Mouse (Mus musculus) limb, embryonic 14.5 days (tissue): ENCODE results near the gene Ryk. TPM values are rescaled to one million over a fixed set of nuclear protein-coding genes. Genes with fewer than 3 reads are reported as not detected.

Experiments used
- ATAC-seq: fragments of 200-750 bp; cut with Nextera tagmentation; 2 replicates; pipeline ENCODE4 v1.8.0; 2017; ENCODE audit warnings: low read depth, moderate number of reproducible peaks, moderate TSS enrichment; ENCODE audit not compliant: low FRiP score
- DNase-seq: peaks from one replicate; pipeline ENCODE4 v3.0.0-alpha.2; 2015; ENCODE audit warnings: low spot score
- H3K27ac ChIP-seq: fragments of 300-500 bp; sonication (generic); replicated peaks from 2 replicates; pipeline ENCODE4 v1.5.1; 2014; ENCODE audit warnings: low read depth, mild to moderate bottlenecking, low read length, moderate library complexity, mixed read lengths
- H3K27me3 ChIP-seq: fragments of 300-500 bp; sonication (generic); 2 replicates; pipeline ENCODE4 v1.6.1; 2014; ENCODE audit warnings: low read length, mixed read lengths; ENCODE audit not compliant: control insufficient read depth, insufficient read depth
- H3K36me3 ChIP-seq: fragments of 300-500 bp; sonication (generic); 2 replicates; pipeline ENCODE4 v1.6.1; 2014; ENCODE audit warnings: mild to moderate bottlenecking, low read length, moderate library complexity, mixed read lengths; ENCODE audit not compliant: control insufficient read depth, insufficient read depth
- H3K4me1 ChIP-seq: fragments of 300-500 bp; sonication (generic); 2 replicates; pipeline ENCODE4 v1.6.1; 2014; ENCODE audit warnings: antibody characterized with exemption, low read length, mixed read lengths; ENCODE audit not compliant: control insufficient read depth, insufficient read depth
- H3K4me2 ChIP-seq: fragments of 300-500 bp; sonication (generic); replicated peaks from 2 replicates; pipeline ENCODE4 v1.6.1; 2014; ENCODE audit warnings: low read depth, mild to moderate bottlenecking, low read length, moderate library complexity; ENCODE audit not compliant: severe bottlenecking
- H3K4me3 ChIP-seq: fragments of 300-500 bp; sonication (generic); replicated peaks from 2 replicates; pipeline ENCODE4 v1.5.1; 2014; ENCODE audit warnings: low read length
- H3K9ac ChIP-seq: fragments of 300-500 bp; sonication (generic); 2 replicates; pipeline ENCODE4 v1.6.1; 2014; ENCODE audit warnings: mild to moderate bottlenecking, low read depth, low read length, moderate library complexity; ENCODE audit not compliant: severe bottlenecking
- H3K9me3 ChIP-seq: fragments of 300-500 bp; sonication (generic); 2 replicates; pipeline ENCODE4 v1.6.1; 2016; ENCODE audit warnings: low read length; ENCODE audit not compliant: control insufficient read depth
- POLR2A ChIP-seq: fragments of 200-500 bp; IDR thresholded peaks from 2 replicates; pipeline ENCODE4 v1.8.0; 2012; ENCODE audit warnings: inconsistent platforms, mild to moderate bottlenecking, moderate library complexity, borderline replicate concordance; ENCODE audit not compliant: insufficient read depth, insufficient read length; ENCODE audit errors: extremely low read depth
- WGBS: fragments of 180-500 bp; shearing (Covaris S2); extraction: QIAGEN DNeasy Blood & Tissue Kit; methylation state at CpG from one replicate; pipeline ENCODE4 v1.1.7; 2014; 5-methylcytosine and 5-hydroxymethylcytosine counted together
- polyA plus RNA-seq, 2 experiments: library from polyadenylated mRNA; depleted of rRNA in 1 of 2; stranded (reverse) in 1 of 2; unstranded in 1 of 2; fragments of >200 nt; fragmentation: Nextera tagmentation in 1 of 2; extraction: Ambion mirVana in 1 of 2; gene quantifications; 2 replicates each; pipeline versions ENCODE4 v1.2.1 to v1.2.3; 2012 to 2014

Gene Ryk
- polyA plus RNA-seq, 2 experiments: 37.5 to 79.8 TPM

DNA sequence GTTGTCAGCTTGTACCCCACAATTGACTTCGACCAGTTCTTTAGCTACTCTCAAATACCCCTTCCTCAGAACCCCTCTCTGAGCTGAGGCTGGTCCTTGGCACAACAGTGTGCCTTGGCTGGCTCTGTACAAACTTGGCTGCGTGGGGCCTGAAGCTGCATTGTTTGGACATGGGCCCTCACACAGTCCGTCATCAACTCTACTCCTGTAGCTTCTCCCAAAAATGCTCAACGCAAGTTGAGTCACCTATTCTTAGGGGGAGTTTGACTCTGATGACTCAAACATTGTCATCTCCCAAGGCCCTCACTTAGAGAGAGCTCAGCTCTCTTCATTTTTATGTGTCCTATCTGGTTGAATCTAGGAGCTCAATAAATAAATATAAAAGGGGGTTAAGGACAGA is 36.3 kb upstream of the Ryk start:
- Histone ChIP-seq H3K4me3 (no peak overlapping the region), H3K27me3 (no peaks in the 10 kb centered on the region), H3K4me2 (no peak overlapping the region), H3K4me1 (no peaks in the 10 kb centered on the region), H3K36me3 (no peaks in the 10 kb centered on the region), H3K9me3 (no peaks in the 10 kb centered on the region), H3K27ac (no peak overlapping the region), H3K9ac (no peak overlapping the region)
- 85% methylated on average over 4 of the region's 4 CpGs for WGBS
- ATAC-seq (no peak), DNase-seq (no peak)
- TF ChIP-seq POLR2A: no peak

DNA sequence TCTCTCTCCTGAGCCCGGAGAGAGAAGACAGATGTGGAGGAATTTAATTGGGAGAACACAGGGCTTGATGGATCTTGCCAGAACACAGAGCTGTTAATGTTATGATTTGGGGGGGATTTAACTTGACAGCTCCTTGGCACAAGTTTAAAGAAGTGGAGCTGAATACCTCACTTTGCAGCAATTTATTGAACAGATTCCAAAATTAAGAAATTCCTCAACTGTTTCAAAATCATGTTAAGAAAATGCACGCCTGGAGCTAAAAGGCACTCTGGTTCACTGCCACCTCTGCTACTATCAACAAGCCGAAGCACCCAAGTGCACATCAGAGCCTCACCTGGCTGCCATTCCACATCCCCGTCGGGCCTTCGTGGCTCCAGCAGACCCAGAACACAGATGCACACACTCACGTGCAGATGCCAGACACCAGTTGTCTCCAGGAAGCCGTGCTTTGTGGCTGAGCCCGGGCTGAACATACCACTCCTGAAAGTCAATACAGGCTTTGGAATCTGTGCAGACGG is 28.6 kb upstream of the Ryk start:
- ATAC-seq: peak; percentile 60
- no peak overlapping the region for H3K4me3 ChIP-seq

DNA sequence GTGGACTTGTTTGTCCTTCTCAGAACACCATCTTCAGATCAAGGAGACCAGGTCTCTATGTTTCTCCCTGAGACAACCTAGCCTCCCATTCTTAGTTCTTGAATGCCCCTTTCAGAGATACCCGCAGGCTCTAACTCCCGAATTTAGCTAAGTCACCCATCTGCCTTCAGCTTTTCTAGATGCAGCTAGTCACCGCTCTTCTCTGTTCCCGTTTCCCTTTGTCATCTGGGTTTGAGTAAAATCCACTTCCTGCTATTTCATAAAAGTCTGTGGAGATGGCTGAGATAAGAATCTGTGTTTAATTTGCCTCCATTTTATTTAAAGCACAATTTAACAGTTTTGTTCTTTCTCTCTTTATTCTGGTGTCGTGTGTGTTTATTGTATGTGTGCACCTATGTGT is 23.5 kb upstream of the Ryk start:
- H3K9me3 ChIP-seq: no peaks in the 10 kb centered on the region
- no peak for TF ChIP-seq POLR2A
- no peak overlapping the region for H3K4me2 ChIP-seq
- 52% methylated on average over 5 of the region's 5 CpGs for WGBS
- no peak overlapping the region for H3K4me3 ChIP-seq
- no peak for ATAC-seq
- no peaks in the 10 kb centered on the region for H3K27me3 ChIP-seq
- peaks cover 5% of the 10 kb centered on the region for H3K4me1 ChIP-seq
- no peak overlapping the region for H3K27ac ChIP-seq
- no peaks in the 10 kb centered on the region for H3K36me3 ChIP-seq
- no peak overlapping the region for H3K9ac ChIP-seq
- DNase-seq: no peak

More for the DNA sequence above, 28.6 kb upstream of the Ryk start:
- Histone ChIP-seq H3K4me2 (no peak overlapping the region), H3K9me3 (no peaks in the 10 kb centered on the region), H3K4me1 (peaks cover 6% of the 10 kb centered on the region), H3K27ac (peak overlapping the region; percentile 21; the same call in 1 of the 2 replicates), H3K27me3 (no peaks in the 10 kb centered on the region), H3K9ac (no peak overlapping the region), H3K36me3 (no peaks in the 10 kb centered on the region)
- no peak for TF ChIP-seq POLR2A
- DNase-seq: peak; percentile 73
- WGBS: 29% methylated on average over 10 of the region's 10 CpGs

DNA sequence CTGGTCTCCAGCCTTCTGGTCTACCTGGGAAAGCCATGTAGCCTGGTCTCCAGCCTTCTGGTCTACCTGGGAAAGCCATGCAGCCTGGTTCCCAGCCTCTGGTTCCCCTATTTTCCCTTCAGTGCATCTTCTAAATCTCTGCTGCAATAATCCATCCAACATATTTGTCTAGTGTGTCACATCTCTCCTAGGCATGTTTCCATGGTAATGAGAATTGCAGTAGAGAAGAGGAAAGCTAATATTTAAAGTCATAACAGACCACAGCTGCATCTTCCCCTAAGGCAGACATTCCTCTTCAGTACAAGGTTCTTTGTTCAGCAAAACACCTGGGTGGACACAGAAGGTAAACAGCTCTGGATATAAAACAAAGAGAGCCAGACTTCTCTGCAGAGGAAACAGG is 16.5 kb upstream of the Ryk start:
- no peaks in the 10 kb centered on the region for H3K4me1 ChIP-seq
- H3K9ac ChIP-seq: no peak overlapping the region
- H3K4me2 ChIP-seq: no peak overlapping the region
- H3K27ac ChIP-seq: no peak overlapping the region
- no peaks in the 10 kb centered on the region for H3K36me3 ChIP-seq
- no peak overlapping the region for H3K4me3 ChIP-seq
- no peak for DNase-seq
- H3K27me3 ChIP-seq: no peaks in the 10 kb centered on the region
- TF ChIP-seq POLR2A: no peak
- ATAC-seq: peak; percentile 41; the same call in 1 of the 2 replicates
- H3K9me3 ChIP-seq: no peaks in the 10 kb centered on the region

DNA sequence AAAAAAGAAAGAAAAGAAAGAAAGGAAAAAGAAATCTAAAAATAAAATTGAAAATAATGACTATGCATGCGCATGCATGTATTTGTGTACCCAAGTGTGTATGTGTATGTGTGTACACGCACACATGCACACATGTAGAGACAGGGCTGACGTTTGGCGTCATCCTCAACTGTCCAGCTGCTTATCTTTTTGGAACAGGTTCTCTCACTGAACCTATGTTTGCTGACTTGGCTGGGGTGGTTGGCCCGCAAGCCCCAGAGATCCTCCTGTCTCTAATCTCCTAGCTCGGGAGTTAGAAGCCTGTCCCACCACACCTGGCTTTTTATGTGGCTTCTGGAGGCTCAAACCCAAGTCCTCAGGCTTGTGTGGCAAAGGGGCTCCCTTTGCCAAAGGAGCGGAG is 6.1 kb upstream of the Ryk start:
- ATAC-seq: no peak
- H3K4me2 ChIP-seq: no peak overlapping the region
- H3K36me3 ChIP-seq: no peaks in the 10 kb centered on the region
- DNase-seq: no peak
- no peak overlapping the region for H3K4me3 ChIP-seq
- no peak for TF ChIP-seq POLR2A
- H3K9ac ChIP-seq: no peak overlapping the region
- no peak overlapping the region for H3K27ac ChIP-seq
- 86% methylated on average over 7 of the region's 7 CpGs for WGBS
- H3K9me3 ChIP-seq: no peaks in the 10 kb centered on the region
- 0 out of 2 replicates have a peak, but pooled peaks cover 4% of the 10 kb centered on the region for H3K4me1 ChIP-seq
- no peaks in the 10 kb centered on the region for H3K27me3 ChIP-seq

DNA sequence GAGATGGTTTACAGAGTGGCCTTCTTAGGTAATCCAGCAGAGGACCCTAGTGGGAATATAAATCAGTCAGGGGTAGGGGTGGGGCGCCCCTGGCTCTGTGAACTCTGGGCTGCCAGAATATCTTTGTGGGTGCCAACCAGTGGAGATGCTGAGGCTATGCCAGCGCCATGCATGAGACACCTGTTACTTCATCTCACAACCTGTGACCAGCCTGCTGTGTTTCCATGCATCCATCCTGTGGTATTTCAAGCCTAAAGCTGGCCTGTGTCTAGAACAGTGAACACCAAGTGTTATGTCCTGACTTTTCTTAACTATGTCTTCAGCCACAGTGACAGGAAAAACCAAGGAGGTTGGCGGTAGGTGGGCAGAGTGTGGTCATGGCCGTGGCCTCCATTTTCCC is 3.2 kb upstream of the Ryk start:
- no peaks in the 10 kb centered on the region for H3K27me3 ChIP-seq
- no peak overlapping the region for H3K9ac ChIP-seq
- no peak overlapping the region for H3K4me2 ChIP-seq
- TF ChIP-seq POLR2A: no peak
- no peak overlapping the region for H3K27ac ChIP-seq
- ATAC-seq: no peak
- no peak for DNase-seq
- H3K36me3 ChIP-seq: no peaks in the 10 kb centered on the region; the same call in 1 of the 2 replicates
- no peak overlapping the region for H3K4me3 ChIP-seq
- no peaks in the 10 kb centered on the region for H3K9me3 ChIP-seq
- peaks cover 11% of the 10 kb centered on the region; the same call in 1 of the 2 replicates for H3K4me1 ChIP-seq
- 93% methylated on average over 4 of the region's 4 CpGs for WGBS
